Mouse (Mus musculus): ENCODE data around the gene Jag2. TPM values are rescaled to one million over a fixed set of nuclear protein-coding genes. Genes with fewer than 3 reads are reported as not detected.

Gene Jag2
- polyA plus RNA-seq, 1 experiment from 2014 or later: 0.14 TPM

- no peak overlapping the region for H3K9ac ChIP-seq (replicated peaks)
- DNase-seq (no peak), ATAC-seq (no peak; the same call in 1 of the 2 replicates)
- no peak overlapping the region for H3K4me3 ChIP-seq (ENCODE audit: low read depth, low read length)
- TF ChIP-seq EP300 (IDR thresholded peaks at IDR 0.05; ENCODE audit: low read depth): no peak
- no peak for TF ChIP-seq CTCF (IDR thresholded peaks at IDR 0.05; ENCODE audit: low read depth)
- H3K9me3 ChIP-seq (ENCODE audit: low read length): no peaks in the 10 kb centered on the region
- H3K27ac ChIP-seq (ENCODE audit: low read depth): peak overlapping the region; percentile 62; the same call in 1 of the 2 replicates
- WGBS (ENCODE audit: insufficient replicate concordance): 32% methylated on average over 11 of the region's 11 CpGs
- peaks cover 11% of the 10 kb centered on the region; the same call in 1 of the 2 replicates for H3K4me1 ChIP-seq (ENCODE audit: insufficient read depth)
- no peaks in the 10 kb centered on the region for H3K36me3 ChIP-seq (replicated peaks; ENCODE audit: insufficient read depth, low read length)
- peaks cover 6% of the 10 kb centered on the region; the same call in 1 of the 2 replicates for H3K27me3 ChIP-seq (ENCODE audit: insufficient read depth, low read length)
- 0 out of 2 replicates have a peak overlapping the region, but pooled peaks have one; percentile 33 for H3K4me2 ChIP-seq (ENCODE audit: low read depth, low read length)
Measured at GRCm38 (mm10) chr12:112894303-112894884, 35.2 kb downstream of the Jag2 start.

GRCm38 (mm10) chr12:112885465-112885864 is 44.1 kb downstream of the Jag2 start:
- Histone ChIP-seq H3K9me3 (ENCODE audit: low read length) (no peaks in the 10 kb centered on the region), H3K27me3 (ENCODE audit: insufficient read depth, low read length) (no peaks in the 10 kb centered on the region), H3K9ac (replicated peaks) (no peak overlapping the region), H3K36me3 (replicated peaks; ENCODE audit: insufficient read depth, low read length) (no peaks in the 10 kb centered on the region), H3K4me1 (ENCODE audit: insufficient read depth) (no peaks in the 10 kb centered on the region), H3K4me2 (ENCODE audit: low read depth, low read length) (no peak overlapping the region), H3K4me3 (ENCODE audit: low read depth, low read length) (no peak overlapping the region), H3K27ac (ENCODE audit: low read depth) (no peak overlapping the region)
- DNase-seq (no peak), ATAC-seq (no peak)
- no peak for TF ChIP-seq EP300 (IDR thresholded peaks at IDR 0.05; ENCODE audit: low read depth)
- TF ChIP-seq CTCF (IDR thresholded peaks at IDR 0.05; ENCODE audit: low read depth): no peak
- 56% methylated on average over 7 of the region's 7 CpGs for WGBS (ENCODE audit: insufficient replicate concordance)

- TF ChIP-seq EP300 (IDR thresholded peaks at IDR 0.05; ENCODE audit: low read depth): no peak
- TF ChIP-seq CTCF (IDR thresholded peaks at IDR 0.05; ENCODE audit: low read depth): no peak
- Histone ChIP-seq H3K27me3 (ENCODE audit: insufficient read depth, low read length) (peaks cover 25% of the 10 kb centered on the region), H3K4me2 (ENCODE audit: low read depth, low read length) (no peak overlapping the region), H3K36me3 (replicated peaks; ENCODE audit: insufficient read depth, low read length) (no peaks in the 10 kb centered on the region), H3K4me1 (ENCODE audit: insufficient read depth) (peaks cover 13% of the 10 kb centered on the region), H3K9me3 (ENCODE audit: low read length) (no peaks in the 10 kb centered on the region), H3K9ac (replicated peaks) (no peak overlapping the region), H3K27ac (ENCODE audit: low read depth) (no peak overlapping the region), H3K4me3 (ENCODE audit: low read depth, low read length) (no peak overlapping the region)
- 61% methylated on average over 6 of the region's 6 CpGs for WGBS (ENCODE audit: insufficient replicate concordance)
- ATAC-seq: no peak
- no peak for DNase-seq
Measured at GRCm38 (mm10) chr12:112881301-112881815, 48.2 kb downstream of the Jag2 start.

GRCm38 (mm10) chr12:112880661-112881060 is 48.9 kb downstream of the Jag2 start:
- WGBS (ENCODE audit: insufficient replicate concordance): 76% methylated on average over 4 of the region's 4 CpGs
- H3K27me3 ChIP-seq (ENCODE audit: insufficient read depth, low read length): peaks cover 32% of the 10 kb centered on the region
- ATAC-seq: no peak

GRCm38 (mm10) chr12:112879731-112880130 is 49.8 kb downstream of the Jag2 start:
- Histone ChIP-seq H3K27me3 (ENCODE audit: insufficient read depth, low read length) (peaks cover 42% of the 10 kb centered on the region), H3K27ac (ENCODE audit: low read depth) (no peak overlapping the region), H3K9ac (replicated peaks) (no peak overlapping the region), H3K9me3 (ENCODE audit: low read length) (no peaks in the 10 kb centered on the region), H3K36me3 (replicated peaks; ENCODE audit: insufficient read depth, low read length) (no peaks in the 10 kb centered on the region), H3K4me2 (ENCODE audit: low read depth, low read length) (no peak overlapping the region), H3K4me3 (ENCODE audit: low read depth, low read length) (no peak overlapping the region), H3K4me1 (ENCODE audit: insufficient read depth) (peaks cover 17% of the 10 kb centered on the region)
- no peak for DNase-seq
- TF ChIP-seq EP300 (IDR thresholded peaks at IDR 0.05; ENCODE audit: low read depth): no peak
- TF ChIP-seq CTCF (IDR thresholded peaks at IDR 0.05; ENCODE audit: low read depth): no peak
- ATAC-seq: no peak
- 57% methylated on average over 5 of the region's 5 CpGs for WGBS (ENCODE audit: insufficient replicate concordance)

More at GRCm38 (mm10) chr12:112880661-112881060, 48.9 kb downstream of the Jag2 start:
- no peak overlapping the region for H3K4me2 ChIP-seq (ENCODE audit: low read depth, low read length)
- H3K9ac ChIP-seq (replicated peaks): no peak overlapping the region
- no peak for DNase-seq
- H3K36me3 ChIP-seq (replicated peaks; ENCODE audit: insufficient read depth, low read length): no peaks in the 10 kb centered on the region
- H3K9me3 ChIP-seq (ENCODE audit: low read length): no peaks in the 10 kb centered on the region
- TF ChIP-seq CTCF (IDR thresholded peaks at IDR 0.05; ENCODE audit: low read depth) (no peak), EP300 (IDR thresholded peaks at IDR 0.05; ENCODE audit: low read depth) (no peak)
- no peak overlapping the region for H3K27ac ChIP-seq (ENCODE audit: low read depth)
- H3K4me3 ChIP-seq (ENCODE audit: low read depth, low read length): no peak overlapping the region
- H3K4me1 ChIP-seq (ENCODE audit: insufficient read depth): peaks cover 17% of the 10 kb centered on the region

- Histone ChIP-seq H3K27me3 (ENCODE audit: insufficient read depth, low read length) (peaks cover 52% of the 10 kb centered on the region), H3K36me3 (replicated peaks; ENCODE audit: insufficient read depth, low read length) (no peaks in the 10 kb centered on the region), H3K9me3 (ENCODE audit: low read length) (no peaks in the 10 kb centered on the region), H3K9ac (replicated peaks) (peak overlapping the region; percentile 34), H3K27ac (ENCODE audit: low read depth) (no peak overlapping the region), H3K4me1 (ENCODE audit: insufficient read depth) (peaks cover 22% of the 10 kb centered on the region), H3K4me3 (ENCODE audit: low read depth, low read length) (peak overlapping the region; percentile 39), H3K4me2 (ENCODE audit: low read depth, low read length) (peak overlapping the region; percentile 58)
- ATAC-seq (no peak), DNase-seq (no peak)
- TF ChIP-seq EP300 (IDR thresholded peaks at IDR 0.05; ENCODE audit: low read depth) (no peak), CTCF (IDR thresholded peaks at IDR 0.05; ENCODE audit: low read depth) (no peak)
- 2% methylated on average over 30 of the region's 37 CpGs for WGBS (ENCODE audit: insufficient replicate concordance)
Measured at GRCm38 (mm10) chr12:112877607-112878020, 52.0 kb downstream of the Jag2 start.

Measured in liver, postnatal 0 days (tissue).